Mouse (Mus musculus) spleen, adult 2 months (tissue): Measurements from ENCODE around the gene Osm. TPM values are rescaled to one million over a fixed set of nuclear protein-coding genes. Genes with fewer than 3 reads are reported as not detected.

ENCODE experiments used
- DNase-seq, 2 experiments: peaks; one replicate each; pipeline versions ENCODE4 v3.0.0 to v3.0.0-alpha.2; 2012 to 2021; ENCODE audit warnings: low spot score in 2 of 2, low read depth in 1 of 2
- H3K27ac ChIP-seq: fragments of 200-500 bp; 2 replicates; pipeline ENCODE4 v1.5.1; 2012; ENCODE audit warnings: low read length, inconsistent platforms; ENCODE audit not compliant: insufficient read depth
- H3K27me3 ChIP-seq: fragments of 200-500 bp; 2 replicates; pipeline ENCODE4 v1.6.1; 2012; ENCODE audit warnings: mild to moderate bottlenecking, moderate library complexity, low read length, inconsistent platforms; ENCODE audit not compliant: control insufficient read depth, insufficient read depth
- H3K36me3 ChIP-seq: fragments of 200-500 bp; 2 replicates; pipeline ENCODE4 v1.6.1; 2012; ENCODE audit warnings: mild to moderate bottlenecking, low read length, inconsistent platforms; ENCODE audit not compliant: control insufficient read depth, insufficient read depth
- H3K4me1 ChIP-seq: fragments of 200-500 bp; 2 replicates; pipeline ENCODE4 v1.6.1; 2011; ENCODE audit warnings: inconsistent platforms; ENCODE audit not compliant: control insufficient read depth, insufficient read depth, insufficient read length
- H3K4me3 ChIP-seq: fragments of 200-500 bp; 2 replicates; pipeline ENCODE4 v1.5.1; 2011; ENCODE audit warnings: mild to moderate bottlenecking, inconsistent platforms; ENCODE audit not compliant: insufficient read depth, insufficient read length; ENCODE audit errors: extremely low read depth
- CTCF ChIP-seq: fragments of 200-500 bp; IDR thresholded peaks from 2 replicates; pipeline ENCODE4 v1.5.1; 2011; ENCODE audit warnings: mild to moderate bottlenecking, inconsistent platforms; ENCODE audit not compliant: insufficient read depth, insufficient read length, insufficient replicate concordance; ENCODE audit errors: extremely low read depth
- POLR2A ChIP-seq: fragments of 200-500 bp; IDR thresholded peaks from 2 replicates; pipeline ENCODE4 v1.6.1; 2011; ENCODE audit warnings: low read depth, low read length, inconsistent platforms
- WGBS: fragments of 180-500 bp; shearing (Covaris S2); methylation state at CpG from one replicate; pipeline ENCODE4 v1.1.7; 2018; 5-methylcytosine and 5-hydroxymethylcytosine counted together
- polyA plus RNA-seq: library from polyadenylated mRNA; depleted of rRNA; stranded (reverse); fragments of >200 nt; gene quantifications from 2 replicates; pipeline ENCODE4 v1.2.3, GENCODE M21; 2012

Gene Osm
- polyA plus RNA-seq, 1 experiment = 3.3 TPM

GRCm38 (mm10) chr11:4258657-4259082, 22.4 kb downstream of the Osm start:
- Histone ChIP-seq H3K4me3 (no peak overlapping the region), H3K36me3 (no peaks in the 10 kb centered on the region), H3K4me1 (peaks cover 13% of the 10 kb centered on the region; the same call in 1 of the 2 replicates), H3K27me3 (no peaks in the 10 kb centered on the region), H3K27ac (no peak overlapping the region)
- DNase-seq = peak; percentile 61 to 82
- TF ChIP-seq POLR2A (no peak), CTCF (peak; percentile 99)
- WGBS = 2% methylated on average over 7 of the region's 7 CpGs

GRCm38 (mm10) chr11:4260463-4261187, 24.4 kb downstream of the Osm start:
- H3K27me3 ChIP-seq = no peaks in the 10 kb centered on the region
- 8% methylated on average over 14 of the region's 14 CpGs for WGBS
- H3K27ac ChIP-seq = no peak overlapping the region
- no peak for TF ChIP-seq CTCF
- TF ChIP-seq POLR2A = no peak
- H3K36me3 ChIP-seq = no peaks in the 10 kb centered on the region
- no peak overlapping the region for H3K4me3 ChIP-seq
- peaks cover 14% of the 10 kb centered on the region; the same call in 1 of the 2 replicates for H3K4me1 ChIP-seq
- no peak for DNase-seq

- 16% methylated on average over 7 of the region's 7 CpGs for WGBS
- H3K4me1 ChIP-seq = peaks cover 17% of the 10 kb centered on the region; the same call in 1 of the 2 replicates
These were observed 24.9 kb downstream of the Osm start for GRCm38 (mm10) chr11:4261188-4261494.

GRCm38 (mm10) chr11:4261969-4262368, 25.7 kb downstream of the Osm start:
- no peak overlapping the region for H3K4me3 ChIP-seq
- DNase-seq = no peak
- peaks cover 17% of the 10 kb centered on the region; the same call in 1 of the 2 replicates for H3K4me1 ChIP-seq
- WGBS = 32% methylated on average over 5 of the region's 5 CpGs
- no peaks in the 10 kb centered on the region for H3K36me3 ChIP-seq
- H3K27ac ChIP-seq = no peak overlapping the region
- no peak for TF ChIP-seq CTCF
- TF ChIP-seq POLR2A = no peak
- peaks cover 6% of the 10 kb centered on the region for H3K27me3 ChIP-seq

More at GRCm38 (mm10) chr11:4261188-4261494, 24.9 kb downstream of the Osm start:
- Histone ChIP-seq H3K27ac (no peak overlapping the region), H3K27me3 (no peaks in the 10 kb centered on the region), H3K36me3 (no peaks in the 10 kb centered on the region), H3K4me3 (no peak overlapping the region)
- peak in 1 of 2 experiments; percentile 51 for DNase-seq
- TF ChIP-seq POLR2A (no peak), CTCF (peak; percentile 61; the same call in 1 of the 2 replicates)

- TF ChIP-seq CTCF (no peak), POLR2A (no peak)
- H3K4me1 ChIP-seq = peaks cover 17% of the 10 kb centered on the region; the same call in 1 of the 2 replicates
- 23% methylated on average over 5 of the region's 7 CpGs for WGBS
- no peak overlapping the region for H3K27ac ChIP-seq
- no peak overlapping the region for H3K4me3 ChIP-seq
- peaks cover 8% of the 10 kb centered on the region for H3K27me3 ChIP-seq
- DNase-seq = no peak
- no peaks in the 10 kb centered on the region for H3K36me3 ChIP-seq
These were observed 26.6 kb downstream of the Osm start for GRCm38 (mm10) chr11:4262847-4263246.

- 65% methylated on average over 1 of the region's 1 CpGs for WGBS
- DNase-seq = no peak
- no peaks in the 10 kb centered on the region for H3K36me3 ChIP-seq
- H3K27ac ChIP-seq = no peak overlapping the region
- H3K4me3 ChIP-seq = no peak overlapping the region
- H3K4me1 ChIP-seq = peaks cover 17% of the 10 kb centered on the region; the same call in 1 of the 2 replicates
- H3K27me3 ChIP-seq = peaks cover 8% of the 10 kb centered on the region
- TF ChIP-seq POLR2A (no peak), CTCF (no peak)
These were observed 27.1 kb downstream of the Osm start for GRCm38 (mm10) chr11:4263296-4263695.

- DNase-seq = no peak
- H3K4me3 ChIP-seq = no peak overlapping the region
- peaks cover 17% of the 10 kb centered on the region; the same call in 1 of the 2 replicates for H3K4me1 ChIP-seq
- H3K27me3 ChIP-seq = peaks cover 8% of the 10 kb centered on the region
- TF ChIP-seq POLR2A (no peak), CTCF (no peak)
- H3K27ac ChIP-seq = no peak overlapping the region
- WGBS = 75% methylated on average over 7 of the region's 7 CpGs
- H3K36me3 ChIP-seq = no peaks in the 10 kb centered on the region
These were observed 27.8 kb downstream of the Osm start for GRCm38 (mm10) chr11:4264066-4264465.
